Mouse (Mus musculus) adipocyte (in vitro differentiated cells): ENCODE data around the gene 4930502E18Rik.
A peak's percentile ranks its signal among the peaks of the same experiment; 100 is the strongest.
"Not testable (repeated sequence)": the region's sequence is repeated elsewhere in the genome, so short reads cannot be mapped to it uniquely, and the experiment has no call there.

ENCODE experiments used
- DNase-seq: peaks from one replicate; pipeline ENCODE4 v3.0.0-alpha.2; 2016; ENCODE audit warnings: low spot score

Gene 4930502E18Rik

GRCm38 (mm10) chrX:53724596-53724995 is at the start of gene 4930502E18Rik:
Gene 4930502E18Rik, plus strand, starts transcription at chrX:53724826.
- DNase-seq, result no peak

- DNase-seq, result not testable (repeated sequence)
Observed at GRCm38 (mm10) chrX:53676943-53677342, 47.7 kb upstream of the 4930502E18Rik start.

- not testable (repeated sequence) for DNase-seq
Observed at GRCm38 (mm10) chrX:53682650-53683049, 42.0 kb upstream of the 4930502E18Rik start.

GRCm38 (mm10) chrX:53684676-53685075 is 40.0 kb upstream of the 4930502E18Rik start:
- not testable (repeated sequence) for DNase-seq

GRCm38 (mm10) chrX:53692065-53692464 is 32.6 kb upstream of the 4930502E18Rik start:
- DNase-seq, result peak; percentile 19

GRCm38 (mm10) chrX:53693141-53693540 is 31.5 kb upstream of the 4930502E18Rik start:
- DNase-seq, result no peak

GRCm38 (mm10) chrX:53694008-53694777 is 30.4 kb upstream of the 4930502E18Rik start:
- peak; percentile 22 for DNase-seq

- no peak for DNase-seq
Observed at GRCm38 (mm10) chrX:53699225-53699624, 25.4 kb upstream of the 4930502E18Rik start.

GRCm38 (mm10) chrX:53702673-53703072 is 22.0 kb upstream of the 4930502E18Rik start:
- no peak for DNase-seq

- no peak for DNase-seq
Observed at GRCm38 (mm10) chrX:53715942-53716322, 8.7 kb upstream of the 4930502E18Rik start.

GRCm38 (mm10) chrX:53716323-53717182 is 8.1 kb upstream of the 4930502E18Rik start:
- no peak for DNase-seq

- DNase-seq, result no peak
Observed at GRCm38 (mm10) chrX:53728967-53729366, 4.3 kb downstream of the 4930502E18Rik start.

GRCm38 (mm10) chrX:53752851-53753250 is 28.2 kb downstream of the 4930502E18Rik start:
- DNase-seq, result no peak

GRCm38 (mm10) chrX:53757736-53758135 is 33.1 kb downstream of the 4930502E18Rik start, which contains the start of gene 1700013H16Rik:
Gene 1700013H16Rik, minus strand, starts transcription at chrX:53757831.
- DNase-seq, result no peak

- DNase-seq, result no peak
Observed at GRCm38 (mm10) chrX:53776276-53776675, 51.6 kb downstream of the 4930502E18Rik start, which contains the start of gene Zfp36l3. Gene Zfp36l3, minus strand, starts transcription at chrX:53776394.
